Mouse (Mus musculus): Measurements from ENCODE around the gene Fgd1.

DNA sequence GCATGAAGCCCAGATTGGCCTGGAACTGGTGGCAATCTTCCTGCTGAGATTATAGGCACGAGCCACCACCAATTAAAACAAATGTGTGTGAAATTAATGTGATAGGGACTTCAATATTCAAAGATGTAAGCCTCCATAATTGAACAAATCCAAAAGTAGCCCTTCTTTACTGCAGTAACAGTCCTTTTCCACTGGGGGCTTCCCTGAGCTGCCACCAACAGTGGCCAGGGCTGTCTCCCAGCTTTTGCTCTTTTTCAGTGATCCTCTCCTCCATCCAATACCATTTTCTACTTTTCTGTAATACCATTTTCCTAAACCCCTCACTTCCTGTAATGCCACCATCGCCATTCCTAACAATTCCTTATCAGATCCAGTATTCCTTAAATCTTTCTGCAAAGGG, 71.5 kb downstream of the Fgd1 start:
- TF ChIP-seq GATA1 (IDR thresholded peaks at IDR 0.05; ENCODE audit: low read length): no peak
- TF ChIP-seq TAL1 (IDR thresholded peaks at IDR 0.05; ENCODE audit: low read length): no peak

All from erythroblast, embryonic 14.5 days (primary cell).